Mouse (Mus musculus) kidney, postnatal 0 days (tissue): ENCODE data around the gene Rab19. TPM values are rescaled to one million over a fixed set of nuclear protein-coding genes. Genes with fewer than 3 reads are reported as not detected.
"Not testable (repeated sequence)": the region's sequence is repeated elsewhere in the genome, so short reads cannot be mapped to it uniquely, and the experiment has no call there.

Experiments used
- ATAC-seq: fragments of 200-750 bp; cut with Nextera tagmentation; replicated peaks from 2 replicates; pipeline ENCODE4 v1.8.0; 2017; ENCODE audit warnings: low read depth, moderate number of reproducible peaks, moderate TSS enrichment, moderate library complexity; ENCODE audit not compliant: low FRiP score
- DNase-seq: peaks from one replicate; pipeline ENCODE4 v3.0.0-alpha.2; 2016; ENCODE audit warnings: low spot score
- H3K27ac ChIP-seq: fragments of 300-500 bp; sonication (generic); 2 replicates; pipeline ENCODE4 v1.5.1; 2014; ENCODE audit warnings: mild to moderate bottlenecking
- H3K27me3 ChIP-seq: fragments of 300-500 bp; sonication (generic); 2 replicates; pipeline ENCODE4 v1.6.1; 2014; ENCODE audit warnings: low read length, mixed read lengths; ENCODE audit not compliant: insufficient read depth
- H3K36me3 ChIP-seq: fragments of 300-500 bp; sonication (generic); 2 replicates; pipeline ENCODE4 v1.6.1; 2014; ENCODE audit warnings: low read length, mixed read lengths; ENCODE audit not compliant: insufficient read depth
- H3K4me1 ChIP-seq: fragments of 300-500 bp; sonication (generic); replicated peaks from 2 replicates; pipeline ENCODE4 v1.6.1; 2014; ENCODE audit warnings: antibody characterized with exemption, low read length, mixed read lengths; ENCODE audit not compliant: insufficient read depth
- H3K4me2 ChIP-seq: fragments of 300-500 bp; sonication (generic); 2 replicates; pipeline ENCODE4 v1.6.1; 2014; ENCODE audit warnings: mild to moderate bottlenecking, low read length, moderate library complexity, mixed read lengths
- H3K4me3 ChIP-seq: fragments of 300-500 bp; sonication (generic); replicated peaks from 2 replicates; pipeline ENCODE4 v1.5.1; 2014; ENCODE audit warnings: low read depth, low read length
- H3K9ac ChIP-seq: fragments of 300-500 bp; sonication (generic); 2 replicates; pipeline ENCODE4 v1.6.1; 2014; ENCODE audit warnings: low read depth, low read length
- H3K9me3 ChIP-seq: fragments of 300-500 bp; sonication (generic); replicated peaks from 2 replicates; pipeline ENCODE4 v1.6.1; 2016; ENCODE audit warnings: low read length, inconsistent platforms, mixed read lengths
- CTCF ChIP-seq: IDR thresholded peaks from 2 replicates; pipeline ENCODE4 v1.5.1; 2016; ENCODE audit warnings: antibody characterized with exemption, low read depth, mild to moderate bottlenecking, moderate library complexity
- WGBS: fragments of 180-500 bp; shearing (Covaris S2); extraction: QIAGEN DNeasy Blood & Tissue Kit; methylation state at CpG from one replicate; pipeline ENCODE4 v1.1.7; 2014; 5-methylcytosine and 5-hydroxymethylcytosine counted together
- polyA plus RNA-seq: library from polyadenylated mRNA; unstranded; fragments of >200 nt; fragmentation: Nextera tagmentation; extraction: Ambion mirVana; gene quantifications from 2 replicates; pipeline ENCODE4 v1.2.1, GENCODE M21; 2015

Gene Rab19
- polyA plus RNA-seq, 1 experiment from 2014 or later = 4.2 TPM

DNA sequence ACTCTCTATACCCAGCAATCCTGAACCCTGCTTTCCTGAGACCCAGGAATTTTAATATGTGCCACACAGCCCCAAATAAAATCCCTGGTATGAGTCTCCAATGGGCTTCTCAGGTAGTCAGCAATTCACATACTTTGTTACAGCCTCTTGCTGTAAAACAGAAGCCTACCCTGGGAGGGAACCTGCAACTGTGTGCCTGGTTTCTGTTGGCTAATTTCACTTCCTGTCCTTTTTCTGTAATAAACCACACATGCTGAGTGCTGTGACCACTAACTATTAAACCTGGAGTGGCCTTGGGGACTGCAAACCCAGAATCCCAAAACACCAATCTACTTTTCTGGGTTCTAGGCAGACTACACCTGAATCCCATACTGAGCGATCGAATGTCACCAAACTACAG, 18.3 kb upstream of the Rab19 start:
- WGBS = 92% methylated on average over 2 of the region's 2 CpGs
- Histone ChIP-seq H3K4me3 (no peak overlapping the region), H3K4me1 (no peaks in the 10 kb centered on the region), H3K36me3 (peaks cover 12% of the 10 kb centered on the region), H3K4me2 (no peak overlapping the region), H3K27ac (no peak overlapping the region), H3K27me3 (no peaks in the 10 kb centered on the region), H3K9me3 (no peaks in the 10 kb centered on the region), H3K9ac (no peak overlapping the region)
- ATAC-seq (no peak), DNase-seq (no peak)
- no peak for TF ChIP-seq CTCF

DNA sequence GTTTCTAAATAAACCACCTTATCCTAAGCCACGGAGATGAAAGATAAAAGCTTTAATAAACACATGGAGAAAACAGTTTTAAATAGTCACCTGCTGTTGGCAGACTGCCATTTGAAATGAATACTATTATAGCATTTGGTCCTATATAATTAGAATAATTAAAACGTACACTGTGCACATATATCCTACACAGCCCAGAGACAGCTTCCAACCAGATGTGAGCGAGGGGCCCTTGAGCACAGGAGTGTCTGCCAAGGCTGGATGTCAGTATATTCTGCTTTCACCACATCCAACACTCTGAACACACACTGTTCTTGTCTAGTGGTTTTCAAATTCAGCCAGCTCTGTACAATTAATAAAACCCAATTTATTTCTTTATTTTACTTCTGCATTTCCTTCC, 11.3 kb upstream of the Rab19 start:
- Histone ChIP-seq H3K27ac (no peak overlapping the region), H3K4me2 (no peak overlapping the region), H3K4me3 (no peak overlapping the region), H3K4me1 (no peaks in the 10 kb centered on the region), H3K36me3 (no peaks in the 10 kb centered on the region; the same call in 1 of the 2 replicates), H3K9me3 (no peaks in the 10 kb centered on the region), H3K9ac (no peak overlapping the region), H3K27me3 (no peaks in the 10 kb centered on the region)
- DNase-seq (no peak), ATAC-seq (no peak)
- WGBS = 78% methylated on average over 3 of the region's 3 CpGs
- no peak for TF ChIP-seq CTCF

DNA sequence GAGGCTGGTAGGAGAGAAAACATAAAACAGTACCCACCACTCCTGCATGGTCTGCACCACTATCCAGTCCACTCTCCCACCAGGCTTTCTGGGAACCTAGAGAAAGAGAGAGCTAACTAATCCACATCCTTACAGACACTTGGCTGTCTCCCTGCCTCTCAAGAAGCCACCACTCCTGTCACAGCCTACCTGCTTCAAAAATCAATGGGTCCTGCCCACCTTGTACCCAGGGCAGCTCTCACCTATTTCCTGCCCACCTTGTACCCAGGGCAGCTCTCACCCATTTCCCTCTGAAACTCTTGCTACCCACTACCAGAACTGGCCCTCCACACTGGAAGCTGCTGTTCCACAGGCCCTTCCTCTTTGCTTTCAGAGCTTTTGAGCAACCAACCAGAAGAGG, 8.9 kb upstream of the Rab19 start:
- Histone ChIP-seq H3K27me3 (no peaks in the 10 kb centered on the region), H3K36me3 (no peaks in the 10 kb centered on the region), H3K4me1 (no peaks in the 10 kb centered on the region), H3K4me2 (no peak overlapping the region), H3K9me3 (no peaks in the 10 kb centered on the region), H3K4me3 (no peak overlapping the region), H3K27ac (no peak overlapping the region), H3K9ac (no peak overlapping the region)
- TF ChIP-seq CTCF = no peak
- DNase-seq (no peak), ATAC-seq (no peak)

- H3K27ac ChIP-seq = peak overlapping the region; percentile 37
- no peak overlapping the region for H3K4me3 ChIP-seq
- ATAC-seq (no peak), DNase-seq (peak; percentile 92)
- 12% methylated on average over 7 of the region's 7 CpGs for WGBS
- no peak overlapping the region for H3K9ac ChIP-seq
- H3K4me1 ChIP-seq = no peaks in the 10 kb centered on the region
- no peaks in the 10 kb centered on the region for H3K36me3 ChIP-seq
- no peak for TF ChIP-seq CTCF
- H3K4me2 ChIP-seq = 0 out of 2 replicates have a peak overlapping the region, but pooled peaks have one; percentile 3
- H3K9me3 ChIP-seq = no peaks in the 10 kb centered on the region
- no peaks in the 10 kb centered on the region for H3K27me3 ChIP-seq
These were observed 8.2 kb upstream of the Rab19 start for GRCm38 (mm10) chr6:39372727-39373126.

DNA sequence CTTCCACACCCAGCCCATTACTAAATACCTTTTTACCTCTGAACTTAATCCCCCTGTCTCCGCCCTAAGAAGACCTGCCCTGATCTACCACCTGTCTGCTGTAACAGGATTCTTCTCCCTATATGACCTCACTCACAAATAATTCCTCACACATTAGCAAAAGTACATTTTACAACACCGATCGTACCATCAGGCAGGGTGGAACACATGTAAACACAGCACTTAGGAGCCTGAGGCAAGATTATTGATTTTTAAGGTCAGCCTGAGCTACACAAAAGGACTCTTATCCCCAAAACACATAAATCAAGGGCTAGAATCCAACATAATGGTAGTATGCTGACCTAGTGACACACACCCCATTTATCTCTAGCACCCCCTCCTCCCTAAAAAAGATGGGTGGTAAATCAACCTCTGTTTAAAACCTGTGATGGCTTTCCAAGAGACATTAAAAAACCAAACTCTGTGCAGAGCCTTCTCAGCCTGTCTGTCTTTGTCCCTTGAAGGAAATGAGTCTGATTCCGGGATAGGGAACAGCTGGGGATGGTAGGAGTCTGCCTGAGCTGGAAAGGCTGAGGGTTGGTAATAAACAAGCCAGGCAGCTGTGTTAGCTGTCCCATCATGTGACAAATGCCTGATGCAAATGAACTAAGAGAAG, 7.5 kb upstream of the Rab19 start:
- DNase-seq (peak; percentile 87), ATAC-seq (peak; percentile 21; the same call in 1 of the 2 replicates)
- H3K4me3 ChIP-seq = no peak overlapping the region
- no peaks in the 10 kb centered on the region for H3K36me3 ChIP-seq
- H3K4me1 ChIP-seq = no peaks in the 10 kb centered on the region
- no peaks in the 10 kb centered on the region for H3K9me3 ChIP-seq
- H3K27ac ChIP-seq = no peak overlapping the region
- no peak overlapping the region for H3K9ac ChIP-seq
- no peak overlapping the region for H3K4me2 ChIP-seq
- 33% methylated on average over 4 of the region's 4 CpGs for WGBS
- TF ChIP-seq CTCF = no peak
- H3K27me3 ChIP-seq = no peaks in the 10 kb centered on the region

GRCm38 (mm10) chr6:39376775-39377174, 4.2 kb upstream of the Rab19 start:
- DNase-seq = peak; percentile 30
- TF ChIP-seq CTCF = no peak
- WGBS = 11% methylated on average over 9 of the region's 9 CpGs

GRCm38 (mm10) chr6:39377311-39377827, 3.6 kb upstream of the Rab19 start, which contains the start of gene Slc37a3:
Slc37a3 (minus strand) TSS chr6:39377675.
- no peaks in the 10 kb centered on the region for H3K9me3 ChIP-seq
- H3K4me2 ChIP-seq = peak within 1 kb of the TSS; percentile 83
- no peaks in the 10 kb centered on the region for H3K36me3 ChIP-seq
- TF ChIP-seq CTCF = no peak
- peak within 1 kb of the TSS; percentile 91 for H3K4me3 ChIP-seq
- under 1% methylated on average over 43 of the region's 43 CpGs for WGBS
- H3K4me1 ChIP-seq = no peaks in the 10 kb centered on the region
- peak within 1 kb of the TSS; percentile 84 for H3K9ac ChIP-seq
- ATAC-seq = peak; percentile 88
- no peaks in the 10 kb centered on the region for H3K27me3 ChIP-seq
- DNase-seq = peak; percentile 92
- peak within 1 kb of the TSS; percentile 39; the same call in 1 of the 2 replicates for H3K27ac ChIP-seq

More at GRCm38 (mm10) chr6:39376775-39377174, 4.2 kb upstream of the Rab19 start:
- Histone ChIP-seq H3K4me1 (no peaks in the 10 kb centered on the region), H3K27me3 (no peaks in the 10 kb centered on the region), H3K9ac (peak overlapping the region; percentile 84), H3K9me3 (no peaks in the 10 kb centered on the region), H3K4me3 (peak overlapping the region; percentile 91), H3K4me2 (peak overlapping the region; percentile 83), H3K36me3 (no peaks in the 10 kb centered on the region), H3K27ac (no peak overlapping the region)
- ATAC-seq = no peak

DNA sequence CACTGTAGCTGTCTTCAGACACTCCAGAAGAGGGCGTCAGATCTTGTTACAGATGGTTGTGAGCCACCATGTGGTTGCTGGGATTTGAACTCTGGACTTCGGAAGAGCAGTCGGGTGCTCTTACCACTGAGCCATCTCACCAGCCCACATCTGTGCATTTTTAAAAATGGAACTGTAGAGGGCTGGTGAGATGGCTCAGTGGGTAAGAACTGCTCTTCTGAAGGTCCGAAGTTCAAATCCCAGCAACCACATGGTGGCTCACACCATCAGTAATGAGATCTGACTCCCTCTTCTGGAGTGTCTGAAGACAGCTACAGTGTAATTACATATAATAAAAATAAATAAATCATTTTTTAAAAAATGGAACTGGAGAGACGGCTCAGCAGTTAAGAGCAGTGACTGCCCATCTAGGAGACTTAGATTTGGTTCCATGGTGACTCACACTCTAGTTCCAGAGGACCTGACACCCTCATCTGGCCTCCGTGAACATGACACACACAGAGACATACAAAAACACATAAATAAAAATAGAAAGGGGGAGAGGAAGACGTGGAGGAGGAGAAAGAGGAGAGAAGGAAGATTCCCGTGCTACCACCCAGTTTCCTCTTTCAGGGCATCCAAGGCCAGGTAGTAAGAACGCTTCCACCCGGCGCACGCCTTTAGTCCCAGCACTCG, 2.7 kb upstream of the Rab19 start:
- H3K9me3 ChIP-seq, H3K4me1 ChIP-seq, H3K27me3 ChIP-seq, H3K36me3 ChIP-seq, H3K4me2 ChIP-seq, H3K4me3 ChIP-seq, H3K27ac ChIP-seq, DNase-seq, ATAC-seq, H3K9ac ChIP-seq: not testable (repeated sequence)
- WGBS = 73% methylated on average over 13 of the region's 13 CpGs
